Mouse (Mus musculus) stomach, embryonic 14.5 days (tissue): ENCODE measurements at regions not wholly inside any gene's neighbourhood (a gene's known extent, or its start where the extent isn't known, plus 50 kb on each side); places are given as distances from the start of the nearest gene placed in this dataset.

ENCODE experiments used
- ATAC-seq: fragments of 200-750 bp; cut with Nextera tagmentation; 2 replicates; pipeline ENCODE4 v1.8.0; 2017; ENCODE audit warnings: low read depth, moderate TSS enrichment; ENCODE audit not compliant: insufficient number of reproducible peaks, insufficient read depth, low FRiP score
- H3K27ac ChIP-seq: fragments of 300-500 bp; sonication (generic); 2 replicates; pipeline ENCODE4 v1.5.1; 2014; ENCODE audit warnings: mild to moderate bottlenecking, low read length, moderate library complexity, mixed read lengths
- H3K27me3 ChIP-seq: fragments of 300-500 bp; sonication (generic); 2 replicates; pipeline ENCODE4 v1.6.1; 2014; ENCODE audit warnings: low read length, control low read depth, mixed read lengths; ENCODE audit not compliant: control insufficient read depth, insufficient read depth
- H3K36me3 ChIP-seq: fragments of 300-500 bp; sonication (generic); 2 replicates; pipeline ENCODE4 v1.6.1; 2014; ENCODE audit warnings: mild to moderate bottlenecking, control low read depth, low read length, moderate library complexity, mixed read lengths; ENCODE audit not compliant: control insufficient read depth, insufficient read depth
- H3K4me1 ChIP-seq: fragments of 300-500 bp; sonication (generic); 2 replicates; pipeline ENCODE4 v1.6.1; 2014; ENCODE audit warnings: low read length, control low read depth, mixed read lengths; ENCODE audit not compliant: control insufficient read depth, insufficient read depth
- H3K4me2 ChIP-seq: fragments of 300-500 bp; sonication (generic); replicated peaks from 2 replicates; pipeline ENCODE4 v1.6.1; 2014; ENCODE audit warnings: low read depth, low read length, control low read depth
- H3K4me3 ChIP-seq: fragments of 300-500 bp; sonication (generic); 2 replicates; pipeline ENCODE4 v1.5.1; 2014; ENCODE audit warnings: low read depth, low read length, control low read depth
- H3K9ac ChIP-seq: fragments of 300-500 bp; sonication (generic); replicated peaks from 2 replicates; pipeline ENCODE4 v1.6.1; 2014; ENCODE audit warnings: low read depth, mild to moderate bottlenecking, control low read depth, low read length, moderate library complexity, mixed read lengths
- H3K9me3 ChIP-seq: fragments of 300-500 bp; sonication (generic); 2 replicates; pipeline ENCODE4 v1.6.1; 2016; ENCODE audit warnings: low read depth, low read length, control low read depth; ENCODE audit not compliant: control insufficient read depth
- whole genome bisulfite sequencing: fragments of 180-500 bp; shearing (Covaris S2); extraction: QIAGEN DNeasy Blood & Tissue Kit; methylation state at CpG from one replicate; pipeline ENCODE4 v1.1.7; 2014; 5-methylcytosine and 5-hydroxymethylcytosine counted together

DNA sequence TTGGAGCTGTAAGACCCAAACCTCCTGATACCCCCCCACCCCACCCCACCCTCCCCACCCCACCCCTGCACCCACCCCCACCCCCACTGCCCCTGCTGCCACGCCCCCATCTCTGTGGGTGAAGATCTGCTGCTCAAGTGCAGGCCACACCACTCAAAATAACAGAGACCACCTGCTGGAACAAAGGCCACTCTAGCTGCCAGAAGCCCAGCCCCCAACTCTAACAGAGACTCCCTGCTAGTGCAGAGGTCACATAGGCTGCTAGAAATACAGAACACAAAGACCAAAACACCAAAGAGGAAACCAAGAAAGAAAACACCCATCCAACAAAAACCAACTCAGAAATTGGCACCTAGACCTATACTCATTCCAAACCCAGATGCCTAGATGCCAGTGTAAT lies 58.9 kb downstream of the Olfr267 start:
- H3K4me1 ChIP-seq, result peaks cover 8% of the 10 kb centered on the region
- no peak for ATAC-seq
- H3K27me3 ChIP-seq, result no peaks in the 10 kb centered on the region
- no peak overlapping the region for H3K4me3 ChIP-seq
- no peak overlapping the region for H3K4me2 ChIP-seq
- no peaks in the 10 kb centered on the region; the same call in 1 of the 2 replicates for H3K9me3 ChIP-seq
- H3K27ac ChIP-seq, result no peak overlapping the region
- H3K36me3 ChIP-seq, result no peaks in the 10 kb centered on the region
- H3K9ac ChIP-seq, result no peak overlapping the region
- WGBS, result 16% methylated on average over 1 of the region's 1 CpGs

- no peak overlapping the region for H3K27ac ChIP-seq
- no peaks in the 10 kb centered on the region; the same call in 1 of the 2 replicates for H3K9me3 ChIP-seq
- no peaks in the 10 kb centered on the region for H3K27me3 ChIP-seq
- H3K4me3 ChIP-seq, result no peak overlapping the region
- ATAC-seq, result no peak
- no peak overlapping the region for H3K9ac ChIP-seq
- no peak overlapping the region for H3K4me2 ChIP-seq
- WGBS, result 29% methylated on average over 2 of the region's 2 CpGs
- H3K4me1 ChIP-seq, result peaks cover 15% of the 10 kb centered on the region
- H3K36me3 ChIP-seq, result no peaks in the 10 kb centered on the region
Measured at GRCm38 (mm10) chr4:58726424-58726823, 61.1 kb downstream of the Olfr267 start.

DNA sequence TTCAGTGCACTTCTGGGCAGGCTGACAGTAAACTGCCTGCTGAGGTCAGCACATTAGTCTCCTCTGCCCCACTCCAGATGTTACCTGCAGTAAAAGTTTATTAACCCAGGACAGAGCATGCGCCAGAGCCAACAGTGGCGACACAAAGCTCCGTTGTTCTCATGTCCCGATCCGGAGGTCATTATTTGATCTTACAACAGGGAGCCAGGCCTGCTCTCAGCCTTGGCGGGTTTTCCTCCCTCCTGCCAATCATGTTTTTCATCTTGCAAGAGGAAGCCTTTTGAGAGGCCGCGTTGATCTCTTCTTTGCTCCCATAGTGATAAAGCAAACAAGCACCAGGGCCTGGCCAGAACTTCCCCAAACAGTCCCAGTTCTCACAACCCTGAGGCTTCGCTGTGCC lies 64.7 kb downstream of the Olfr267 start:
- Histone ChIP-seq H3K27ac (no peak overlapping the region), H3K9ac (no peak overlapping the region)
- ATAC-seq, result no peak

GRCm38 (mm10) chr4:58720682-58721081 lies 66.8 kb downstream of the Olfr267 start:
- no peaks in the 10 kb centered on the region for H3K9me3 ChIP-seq
- ATAC-seq, result no peak
- H3K4me2 ChIP-seq, result no peak overlapping the region
- H3K4me3 ChIP-seq, result no peak overlapping the region
- no peak overlapping the region for H3K9ac ChIP-seq
- H3K4me1 ChIP-seq, result 0 out of 2 replicates have a peak, but pooled peaks cover 6% of the 10 kb centered on the region
- no peaks in the 10 kb centered on the region for H3K36me3 ChIP-seq
- 87% methylated on average over 8 of the region's 8 CpGs for WGBS
- H3K27me3 ChIP-seq, result no peaks in the 10 kb centered on the region
- H3K27ac ChIP-seq, result no peak overlapping the region

More for the DNA sequence above, 64.7 kb downstream of the Olfr267 start:
- Histone ChIP-seq H3K4me1 (peaks cover 15% of the 10 kb centered on the region), H3K4me3 (no peak overlapping the region), H3K36me3 (no peaks in the 10 kb centered on the region), H3K4me2 (no peak overlapping the region), H3K27me3 (no peaks in the 10 kb centered on the region), H3K9me3 (no peaks in the 10 kb centered on the region)
- 41% methylated on average over 9 of the region's 9 CpGs for WGBS

- 0 out of 2 replicates have a peak, but pooled peaks cover 7% of the 10 kb centered on the region for H3K4me1 ChIP-seq
- WGBS, result 46% methylated on average over 11 of the region's 11 CpGs
Measured at GRCm38 (mm10) chr4:58716426-58716825, 71.1 kb downstream of the Olfr267 start.

GRCm38 (mm10) chr4:58715846-58716245 lies 71.7 kb downstream of the Olfr267 start:
- WGBS, result 57% methylated on average over 8 of the region's 8 CpGs
- Histone ChIP-seq H3K27me3 (no peaks in the 10 kb centered on the region), H3K4me3 (no peak overlapping the region)

More at GRCm38 (mm10) chr4:58716426-58716825, 71.1 kb downstream of the Olfr267 start:
- no peak overlapping the region for H3K4me3 ChIP-seq
- ATAC-seq, result no peak
- H3K9ac ChIP-seq, result no peak overlapping the region
- H3K27me3 ChIP-seq, result no peaks in the 10 kb centered on the region
- no peak overlapping the region for H3K4me2 ChIP-seq
- no peak overlapping the region for H3K27ac ChIP-seq
- H3K36me3 ChIP-seq, result no peaks in the 10 kb centered on the region
- H3K9me3 ChIP-seq, result no peaks in the 10 kb centered on the region

DNA sequence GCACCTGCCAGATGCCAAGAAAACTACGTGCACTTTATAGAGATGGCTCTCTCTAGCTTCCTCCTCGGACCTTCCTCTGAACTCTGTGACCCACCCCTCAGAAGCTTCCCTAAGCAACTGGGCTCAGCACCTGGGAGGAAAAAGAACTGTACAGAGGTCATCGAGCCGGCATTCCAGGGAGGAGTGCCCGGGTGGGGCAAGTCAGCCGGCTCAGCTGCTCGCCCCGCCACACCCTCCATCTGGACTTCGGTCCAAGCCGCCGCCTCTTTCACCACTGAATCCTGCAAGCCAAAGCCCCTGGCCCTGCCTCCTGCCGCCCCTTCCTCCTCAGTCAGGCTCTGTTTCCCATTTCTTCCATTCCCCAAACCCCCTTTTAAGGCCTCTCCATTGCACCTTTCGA lies 73.3 kb downstream of the Olfr267 start:
- Histone ChIP-seq H3K4me2 (0 out of 2 replicates have a peak overlapping the region, but pooled peaks have one; percentile 7), H3K27ac (no peak overlapping the region), H3K9ac (no peak overlapping the region), H3K4me3 (no peak overlapping the region), H3K9me3 (no peaks in the 10 kb centered on the region), H3K27me3 (no peaks in the 10 kb centered on the region), H3K4me1 (0 out of 2 replicates have a peak, but pooled peaks cover 7% of the 10 kb centered on the region), H3K36me3 (no peaks in the 10 kb centered on the region)
- ATAC-seq, result peak; percentile 37; the same call in 1 of the 2 replicates
- 38% methylated on average over 13 of the region's 13 CpGs for WGBS

More at GRCm38 (mm10) chr4:58715846-58716245, 71.7 kb downstream of the Olfr267 start:
- no peaks in the 10 kb centered on the region for H3K36me3 ChIP-seq
- ATAC-seq, result no peak
- 0 out of 2 replicates have a peak, but pooled peaks cover 7% of the 10 kb centered on the region for H3K4me1 ChIP-seq
- H3K9ac ChIP-seq, result no peak overlapping the region
- no peak overlapping the region for H3K27ac ChIP-seq
- no peak overlapping the region for H3K4me2 ChIP-seq
- no peaks in the 10 kb centered on the region for H3K9me3 ChIP-seq

GRCm38 (mm10) chr4:58712875-58713274 lies 74.6 kb downstream of the Olfr267 start:
- H3K27ac ChIP-seq, result no peak overlapping the region
- H3K9ac ChIP-seq, result no peak overlapping the region
- no peak for ATAC-seq
- no peaks in the 10 kb centered on the region for H3K27me3 ChIP-seq
- H3K4me2 ChIP-seq, result no peak overlapping the region
- no peak overlapping the region for H3K4me3 ChIP-seq
- H3K4me1 ChIP-seq, result 0 out of 2 replicates have a peak, but pooled peaks cover 7% of the 10 kb centered on the region
- no peaks in the 10 kb centered on the region for H3K36me3 ChIP-seq
- 83% methylated on average over 2 of the region's 2 CpGs for WGBS
- H3K9me3 ChIP-seq, result peaks cover 5% of the 10 kb centered on the region; the same call in 1 of the 2 replicates

DNA sequence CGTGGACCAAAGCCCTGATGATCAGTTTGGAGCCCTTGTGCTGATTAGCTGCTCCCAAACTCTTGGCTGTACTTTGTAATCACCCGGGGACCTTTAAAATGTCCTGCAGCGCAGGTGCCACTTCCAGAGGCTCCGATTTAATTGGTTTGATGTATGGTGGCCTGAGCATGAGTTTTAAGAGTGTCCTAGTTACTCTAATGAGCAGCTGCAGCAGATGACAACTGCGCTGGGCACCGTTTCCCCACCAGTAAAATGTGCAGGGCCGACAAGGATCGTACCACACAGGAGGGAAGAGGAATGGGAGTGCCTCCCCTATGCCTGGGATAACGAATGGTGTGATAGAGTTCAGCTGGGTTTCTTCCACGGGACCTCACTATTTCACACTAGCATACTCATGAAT lies 75.3 kb downstream of the Olfr267 start:
- no peaks in the 10 kb centered on the region for H3K27me3 ChIP-seq
- 77% methylated on average over 10 of the region's 10 CpGs for WGBS
- H3K9me3 ChIP-seq, result peaks cover 5% of the 10 kb centered on the region; the same call in 1 of the 2 replicates
- no peak overlapping the region for H3K4me2 ChIP-seq
- 0 out of 2 replicates have a peak, but pooled peaks cover 7% of the 10 kb centered on the region for H3K4me1 ChIP-seq
- no peaks in the 10 kb centered on the region for H3K36me3 ChIP-seq
- H3K27ac ChIP-seq, result no peak overlapping the region
- H3K4me3 ChIP-seq, result no peak overlapping the region
- no peak overlapping the region for H3K9ac ChIP-seq
- ATAC-seq, result no peak
